Mouse (Mus musculus) stomach, postnatal 0 days (tissue): ENCODE results near the gene Hist1h2af. TPM values are rescaled to one million over a fixed set of nuclear protein-coding genes. Genes with fewer than 3 reads are reported as not detected.

Source experiments
- ATAC-seq: fragments of 200-750 bp; cut with Nextera tagmentation; 2 replicates; pipeline ENCODE4 v1.8.0; 2017; ENCODE audit not compliant: low FRiP score, low TSS enrichment
- DNase-seq: peaks from one replicate; pipeline ENCODE4 v3.0.0-alpha.2; 2016; ENCODE audit warnings: low spot score
- H3K27ac ChIP-seq: fragments of 300-500 bp; sonication (generic); replicated peaks from 2 replicates; pipeline ENCODE4 v1.5.1; 2014; ENCODE audit warnings: mild to moderate bottlenecking, control low read depth
- H3K27me3 ChIP-seq: fragments of 300-500 bp; sonication (generic); 2 replicates; pipeline ENCODE4 v1.6.1; 2014; ENCODE audit warnings: low read length; ENCODE audit not compliant: control insufficient read depth, insufficient read depth
- H3K36me3 ChIP-seq: fragments of 300-500 bp; sonication (generic); 2 replicates; pipeline ENCODE4 v1.6.1; 2014; ENCODE audit warnings: low read length, mixed read lengths; ENCODE audit not compliant: control insufficient read depth, insufficient read depth
- H3K4me1 ChIP-seq: fragments of 300-500 bp; sonication (generic); replicated peaks from 2 replicates; pipeline ENCODE4 v1.6.1; 2014; ENCODE audit warnings: antibody characterized with exemption; ENCODE audit not compliant: control insufficient read depth, insufficient read depth
- H3K4me2 ChIP-seq: fragments of 300-500 bp; sonication (generic); replicated peaks from 2 replicates; pipeline ENCODE4 v1.6.1; 2014; ENCODE audit warnings: low read depth, mild to moderate bottlenecking, control low read depth, moderate library complexity
- H3K4me3 ChIP-seq: fragments of 300-500 bp; sonication (generic); 2 replicates; pipeline ENCODE4 v1.5.1; 2014; ENCODE audit warnings: low read depth, low read length, control low read depth
- H3K9ac ChIP-seq: fragments of 300-500 bp; sonication (generic); 2 replicates; pipeline ENCODE4 v1.6.1; 2014; ENCODE audit warnings: mild to moderate bottlenecking, low read length, control low read depth, mixed read lengths
- H3K9me3 ChIP-seq: fragments of 300-500 bp; sonication (generic); 2 replicates; pipeline ENCODE4 v1.6.1; 2016; ENCODE audit warnings: low read length; ENCODE audit not compliant: control insufficient read depth
- CTCF ChIP-seq: IDR thresholded peaks from 2 replicates; pipeline ENCODE4 v1.5.1; 2016; ENCODE audit warnings: antibody characterized with exemption, low read depth, mild to moderate bottlenecking, moderate library complexity
- EP300 ChIP-seq: optimal IDR thresholded peaks from 2 replicates; pipeline ENCODE3; 2016; ENCODE audit warnings: antibody characterized with exemption
- microRNA-seq: library from miRNA; unstranded; fragments of <30 nt; microRNA quantifications from one replicate; pipeline ENCODE4, GENCODE M21; 2016
- polyA plus RNA-seq: library from polyadenylated mRNA; unstranded; fragments of >200 nt; fragmentation: Nextera tagmentation; extraction: Ambion mirVana; gene quantifications from 2 replicates; pipeline ENCODE4 v1.2.1, GENCODE M21; 2015

Hist1h2af gene
- polyA plus RNA-seq, 1 experiment from 2014 or later: 8.9 TPM

DNA sequence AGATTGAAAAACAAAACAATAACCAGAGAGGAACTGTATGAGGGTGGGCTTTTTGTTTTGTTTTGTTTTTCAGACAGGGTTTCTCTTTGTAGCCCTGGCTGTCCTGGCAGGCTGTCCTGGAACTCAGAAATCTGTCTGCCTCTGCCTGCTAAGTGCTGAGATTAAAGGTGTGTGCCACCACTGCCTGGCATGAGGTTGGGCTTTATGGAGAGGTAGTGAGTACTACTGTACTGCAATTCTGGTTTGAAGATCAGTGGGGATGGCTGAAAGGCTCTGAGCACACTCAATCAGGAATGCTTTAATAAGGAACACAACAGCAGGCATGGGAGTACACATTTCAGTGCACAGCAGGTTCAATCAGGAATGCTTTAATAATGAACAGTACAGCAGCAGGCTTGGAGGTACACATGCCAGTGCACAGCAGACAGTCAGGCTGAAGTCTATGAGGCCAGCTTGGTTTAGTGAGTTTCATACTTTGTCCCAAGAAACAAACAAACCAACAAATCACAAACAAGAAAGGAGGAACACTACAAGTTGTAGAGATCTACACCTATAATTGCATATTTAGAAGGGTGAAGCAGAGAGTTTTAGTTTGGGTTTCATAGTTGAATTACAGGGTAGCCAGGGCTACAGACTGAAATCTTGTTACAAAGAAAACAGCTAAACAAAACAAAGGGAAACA, 49.8 kb downstream of the Hist1h2af start:
- H3K36me3 ChIP-seq: no peaks in the 10 kb centered on the region
- no peak overlapping the region for H3K9ac ChIP-seq
- DNase-seq: no peak
- H3K27ac ChIP-seq: peak overlapping the region; percentile 20; the same call in 1 of the 2 replicates
- H3K9me3 ChIP-seq: no peaks in the 10 kb centered on the region
- no peak for ATAC-seq
- H3K4me3 ChIP-seq: no peak overlapping the region
- H3K4me2 ChIP-seq: 0 out of 2 replicates have a peak overlapping the region, but pooled peaks have one; percentile 9
- no peaks in the 10 kb centered on the region for H3K27me3 ChIP-seq
- 0 out of 2 replicates have a peak, but pooled peaks cover 2% of the 10 kb centered on the region for H3K4me1 ChIP-seq
- no peak for TF ChIP-seq CTCF
- no peak for TF ChIP-seq EP300

Small RNA genes lying within 50 kb of the gene (microRNA-seq; reads per million reads assigned to microRNA genes)
- gene Gm44297 (not detected), gene Gm44359 (not detected), gene Gm44394 (not detected), gene n-TStga1 (not detected)

Other genes starting within 250 kb of the Hist1h2af start
- 18.1 and 18.9 TPM in 2 replicates for gene Zfp322a, start 164.7 kb upstream of the Hist1h2af start, polyA plus RNA-seq
- gene Abt1, start 110.0 kb upstream of the Hist1h2af start, polyA plus RNA-seq: 7.1 and 7.4 TPM in 2 replicates
- gene Btn1a1, start 68.0 kb upstream of the Hist1h2af start, polyA plus RNA-seq: 0.05 TPM in 1 of 2 replicates, not detected in the other
- 0.04 and 0.07 TPM in 2 replicates for gene Btn2a2, start 45.0 kb upstream of the Hist1h2af start, polyA plus RNA-seq
- gene Hist1h4h, start 2.9 kb upstream of the Hist1h2af start, polyA plus RNA-seq: 13.7 and 18.3 TPM in 2 replicates
- gene Hist1h3g, start 1.5 kb downstream of the Hist1h2af start, polyA plus RNA-seq: 2.3 and 3.4 TPM in 2 replicates
- gene Hist1h2bh, start 9.5 kb downstream of the Hist1h2af start, polyA plus RNA-seq: 0.30 and 0.62 TPM in 2 replicates
- 0.51 and 0.78 TPM in 2 replicates for gene Hist1h3f, start 10.1 kb downstream of the Hist1h2af start, polyA plus RNA-seq
- 0.38 TPM in 1 of 2 replicates, not detected in the other for gene Hist1h4f, start 17.7 kb downstream of the Hist1h2af start, polyA plus RNA-seq
- 0.22 and 0.34 TPM in 2 replicates for gene Hist1h1d, start 19.4 kb downstream of the Hist1h2af start, polyA plus RNA-seq
- gene Hist1h3e, start 28.5 kb downstream of the Hist1h2af start, polyA plus RNA-seq: 1.6 and 3.3 TPM in 2 replicates
- 15.3 and 29.5 TPM in 2 replicates for gene Hist1h2ae, start 37.3 kb downstream of the Hist1h2af start, polyA plus RNA-seq
- gene Hist1h2bg, start 37.5 kb downstream of the Hist1h2af start, polyA plus RNA-seq: 4.9 and 10.5 TPM in 2 replicates
- gene Hist1h2bf, start 40.3 kb downstream of the Hist1h2af start, polyA plus RNA-seq: 1.1 and 3.2 TPM in 2 replicates
- 0.67 and 0.79 TPM in 2 replicates for gene Hist1h2ad, start 40.5 kb downstream of the Hist1h2af start, polyA plus RNA-seq
- 1.7 and 4.2 TPM in 2 replicates for gene Hist1h3d, start 41.9 kb downstream of the Hist1h2af start, polyA plus RNA-seq
- gene Hist1h4d, start 47.7 kb downstream of the Hist1h2af start, polyA plus RNA-seq: 32.0 and 48.7 TPM in 2 replicates
- gene Hist1h2be, start 87.2 kb downstream of the Hist1h2af start, polyA plus RNA-seq: 0.64 and 0.73 TPM in 2 replicates
- 5.9 and 9.1 TPM in 2 replicates for gene Hist1h1e, start 88.7 kb downstream of the Hist1h2af start, polyA plus RNA-seq
- 0.57 and 0.74 TPM in 2 replicates for gene Hist1h2ac, start 150.0 kb downstream of the Hist1h2af start, polyA plus RNA-seq
- gene Hist1h2bc, start 150.3 kb downstream of the Hist1h2af start, polyA plus RNA-seq: 105 and 115 TPM in 2 replicates
- gene Hist1h1t, start 161.9 kb downstream of the Hist1h2af start, polyA plus RNA-seq: not detected in 2 replicates
- 2.1 and 3.2 TPM in 2 replicates for gene Hist1h4c, start 164.5 kb downstream of the Hist1h2af start, polyA plus RNA-seq
- 11.2 and 12.9 TPM in 2 replicates for gene Hfe, start 176.9 kb downstream of the Hist1h2af start, polyA plus RNA-seq
- gene Hist1h1c, start 204.9 kb downstream of the Hist1h2af start, polyA plus RNA-seq: 96.1 and 104 TPM in 2 replicates
- 1.2 and 1.8 TPM in 2 replicates for gene Hist1h3c, start 211.7 kb downstream of the Hist1h2af start, polyA plus RNA-seq
- 0.40 and 0.91 TPM in 2 replicates for gene Hist1h2bb, start 212.8 kb downstream of the Hist1h2af start, polyA plus RNA-seq
- 7.3 and 15.7 TPM in 2 replicates for gene Hist1h2ab, start 217.2 kb downstream of the Hist1h2af start, polyA plus RNA-seq
- 3.9 and 6.7 TPM in 2 replicates for gene Hist1h3b, start 218.4 kb downstream of the Hist1h2af start, polyA plus RNA-seq
- 0.46 and 2.0 TPM in 2 replicates for gene Hist1h4b, start 223.1 kb downstream of the Hist1h2af start, polyA plus RNA-seq
- gene Hist1h4a, start 227.3 kb downstream of the Hist1h2af start, polyA plus RNA-seq: 0.34 and 0.80 TPM in 2 replicates
- 1.9 and 3.7 TPM in 2 replicates for gene Hist1h3a, start 228.5 kb downstream of the Hist1h2af start, polyA plus RNA-seq
- 0.64 and 1.4 TPM in 2 replicates for gene Hist1h1a, start 229.8 kb downstream of the Hist1h2af start, polyA plus RNA-seq
- 0.18 and 0.29 TPM in 2 replicates for gene Trim38, start 236.0 kb downstream of the Hist1h2af start, polyA plus RNA-seq